Mouse (Mus musculus) limb, embryonic 15.5 days (tissue): ENCODE measurements around the gene Duoxa1. TPM values are rescaled to one million over a fixed set of nuclear protein-coding genes. Genes with fewer than 3 reads are reported as not detected.

ENCODE experiments used
- ATAC-seq: fragments of 200-750 bp; cut with Nextera tagmentation; 2 replicates; pipeline ENCODE4 v1.8.0; 2017; ENCODE audit warnings: low read depth, moderate TSS enrichment; ENCODE audit not compliant: insufficient number of reproducible peaks, low FRiP score, low TSS enrichment
- H3K27ac ChIP-seq: fragments of 300-500 bp; sonication (generic); 2 replicates; pipeline ENCODE4 v1.5.1; 2015; ENCODE audit warnings: moderate library complexity, mild to moderate bottlenecking, inconsistent platforms
- H3K27me3 ChIP-seq: fragments of 300-500 bp; sonication (generic); 2 replicates; pipeline ENCODE4 v1.6.1; 2015; ENCODE audit warnings: inconsistent platforms
- H3K36me3 ChIP-seq: fragments of 300-500 bp; sonication (generic); 2 replicates; pipeline ENCODE4 v1.6.1; 2015; ENCODE audit warnings: inconsistent platforms
- H3K4me1 ChIP-seq: fragments of 300-500 bp; sonication (generic); 2 replicates; pipeline ENCODE4 v1.6.1; 2015; ENCODE audit warnings: inconsistent platforms
- H3K4me2 ChIP-seq: fragments of 300-500 bp; sonication (generic); 2 replicates; pipeline ENCODE4 v1.6.1; 2015; ENCODE audit warnings: mild to moderate bottlenecking, inconsistent platforms
- H3K4me3 ChIP-seq: fragments of 300-500 bp; sonication (generic); 2 replicates; pipeline ENCODE4 v1.5.1; 2015; ENCODE audit warnings: mild to moderate bottlenecking, inconsistent platforms
- H3K9ac ChIP-seq: fragments of 300-500 bp; sonication (generic); 2 replicates; pipeline ENCODE4 v1.6.1; 2015; ENCODE audit warnings: inconsistent platforms
- H3K9me3 ChIP-seq: fragments of 300-500 bp; sonication (generic); 2 replicates; pipeline ENCODE4 v1.6.1; 2016; ENCODE audit warnings: inconsistent platforms
- WGBS: fragments of 180-500 bp; shearing (Covaris S2); methylation state at CpG from one replicate; pipeline ENCODE4 v1.1.7; 2015; 5-methylcytosine and 5-hydroxymethylcytosine counted together
- polyA plus RNA-seq: library from polyadenylated mRNA; unstranded; fragments of >200 nt; fragmentation: Nextera tagmentation; extraction: Ambion mirVana; gene quantifications from 2 replicates; pipeline ENCODE4 v1.2.1, GENCODE M21; 2015

The Duoxa1 gene
- polyA plus RNA-seq, 1 experiment from 2014 or later = 14.5 TPM

DNA sequence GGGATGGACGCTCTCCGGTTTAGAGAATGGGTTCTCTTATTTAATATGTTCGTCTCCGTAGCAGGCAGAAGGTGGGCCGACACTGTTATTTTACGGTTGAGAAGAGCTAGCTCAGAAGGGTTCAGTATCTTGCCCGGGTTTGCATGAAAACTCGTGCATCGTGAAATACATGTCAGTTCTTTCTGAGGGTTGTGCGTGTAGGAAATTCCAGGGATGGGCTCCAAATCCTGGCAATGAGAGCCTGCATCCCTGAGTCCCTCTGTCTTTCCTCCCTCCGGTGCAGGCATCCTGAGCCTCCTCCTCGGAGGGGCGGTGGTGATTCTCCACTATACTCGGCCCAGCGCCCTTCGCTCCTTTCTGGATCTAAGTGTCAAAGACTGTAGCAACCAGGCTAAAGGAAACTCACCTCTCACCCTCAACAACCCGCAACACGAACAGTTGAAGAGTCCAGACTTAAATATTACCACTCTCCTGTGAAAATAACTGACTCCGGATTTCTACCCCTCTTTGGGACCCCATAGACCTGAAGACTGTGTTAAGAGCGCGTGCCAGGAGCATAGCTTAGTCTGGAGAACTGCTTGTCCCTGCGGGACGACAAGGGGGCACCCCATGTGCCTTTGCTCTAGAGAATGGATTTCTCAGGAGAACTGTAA lies 11.5 kb downstream of the Duoxa1 start:
- H3K27me3 ChIP-seq = peaks cover 99% of the 10 kb centered on the region
- no peak overlapping the region for H3K27ac ChIP-seq
- H3K9me3 ChIP-seq = no peaks in the 10 kb centered on the region
- H3K9ac ChIP-seq = no peak overlapping the region
- H3K36me3 ChIP-seq = no peaks in the 10 kb centered on the region
- peak overlapping the region; percentile 37 for H3K4me3 ChIP-seq
- WGBS = 10% methylated on average over 23 of the region's 23 CpGs
- peak overlapping the region; percentile 76 for H3K4me2 ChIP-seq
- H3K4me1 ChIP-seq = peaks cover 39% of the 10 kb centered on the region
- no peak for ATAC-seq

DNA sequence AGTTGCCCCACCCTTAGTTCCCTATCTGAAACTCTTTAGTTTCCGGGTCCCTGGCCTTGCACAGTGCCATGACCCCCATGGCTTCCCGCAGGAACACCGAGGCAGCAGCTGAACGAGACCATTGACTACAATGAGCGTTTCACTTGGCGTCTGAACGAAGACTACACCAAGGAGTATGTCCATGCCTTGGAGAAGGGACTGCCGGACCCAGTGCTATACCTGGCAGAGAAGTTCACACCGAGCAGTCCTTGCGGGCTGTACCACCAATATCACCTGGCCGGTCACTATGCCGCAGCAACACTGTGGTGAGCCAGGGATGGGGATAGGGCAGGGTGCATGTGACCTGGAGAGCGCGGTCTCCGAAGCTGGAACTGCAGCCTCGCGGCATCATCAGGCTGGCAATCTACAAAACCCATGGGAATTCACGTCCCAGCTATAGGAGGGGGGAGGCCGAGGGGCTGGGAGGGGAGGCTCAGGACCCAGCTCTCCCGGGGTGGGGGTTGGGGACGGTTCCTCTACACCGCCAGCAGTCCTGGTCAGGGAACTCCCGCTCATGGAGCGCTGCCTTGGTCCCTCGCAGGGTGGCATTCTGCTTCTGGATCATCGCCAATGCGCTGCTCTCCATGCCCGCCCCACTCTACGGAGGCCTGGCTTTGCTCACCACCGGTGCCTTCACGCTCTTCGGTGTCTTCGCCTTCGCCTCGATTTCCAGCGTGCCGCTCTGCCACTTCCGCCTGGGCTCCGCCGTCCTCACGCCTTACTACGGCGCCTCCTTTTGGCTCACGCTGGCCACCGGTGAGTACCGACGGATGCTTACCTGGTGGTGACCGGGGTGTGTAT lies 12.2 kb downstream of the Duoxa1 start:
- Histone ChIP-seq H3K4me3 (peak overlapping the region; percentile 37), H3K4me1 (peaks cover 36% of the 10 kb centered on the region), H3K4me2 (peak overlapping the region; percentile 76), H3K36me3 (no peaks in the 10 kb centered on the region), H3K9me3 (no peaks in the 10 kb centered on the region), H3K9ac (no peak overlapping the region), H3K27me3 (peaks cover 99% of the 10 kb centered on the region), H3K27ac (no peak overlapping the region)
- ATAC-seq = no peak
- 1% methylated on average over 48 of the region's 48 CpGs for whole genome bisulfite sequencing

DNA sequence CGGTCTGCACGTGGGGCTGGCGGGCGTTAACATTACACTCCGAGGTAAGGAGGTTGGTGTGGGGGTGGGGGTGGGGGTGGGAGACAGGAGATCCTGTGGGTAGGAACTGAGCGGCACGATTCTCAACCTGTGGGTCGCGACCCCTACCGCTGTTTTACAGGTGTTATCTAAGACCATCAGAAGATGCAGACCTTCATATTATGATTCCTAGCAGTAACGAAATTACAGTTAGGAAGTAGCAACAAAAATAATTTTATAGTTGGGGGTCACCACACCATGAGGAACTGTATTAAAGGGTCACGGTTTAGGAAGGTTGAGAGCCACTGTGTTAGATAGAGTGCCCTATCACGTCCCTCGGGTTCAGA lies 12.9 kb downstream of the Duoxa1 start:
- H3K4me1 ChIP-seq = peaks cover 36% of the 10 kb centered on the region
- H3K27me3 ChIP-seq = peaks cover 99% of the 10 kb centered on the region
- no peak overlapping the region for H3K9ac ChIP-seq
- H3K36me3 ChIP-seq = no peaks in the 10 kb centered on the region
- no peak for ATAC-seq
- H3K4me3 ChIP-seq = no peak overlapping the region
- H3K9me3 ChIP-seq = no peaks in the 10 kb centered on the region
- 3% methylated on average over 14 of the region's 14 CpGs for WGBS
- H3K27ac ChIP-seq = no peak overlapping the region
- no peak overlapping the region for H3K4me2 ChIP-seq

DNA sequence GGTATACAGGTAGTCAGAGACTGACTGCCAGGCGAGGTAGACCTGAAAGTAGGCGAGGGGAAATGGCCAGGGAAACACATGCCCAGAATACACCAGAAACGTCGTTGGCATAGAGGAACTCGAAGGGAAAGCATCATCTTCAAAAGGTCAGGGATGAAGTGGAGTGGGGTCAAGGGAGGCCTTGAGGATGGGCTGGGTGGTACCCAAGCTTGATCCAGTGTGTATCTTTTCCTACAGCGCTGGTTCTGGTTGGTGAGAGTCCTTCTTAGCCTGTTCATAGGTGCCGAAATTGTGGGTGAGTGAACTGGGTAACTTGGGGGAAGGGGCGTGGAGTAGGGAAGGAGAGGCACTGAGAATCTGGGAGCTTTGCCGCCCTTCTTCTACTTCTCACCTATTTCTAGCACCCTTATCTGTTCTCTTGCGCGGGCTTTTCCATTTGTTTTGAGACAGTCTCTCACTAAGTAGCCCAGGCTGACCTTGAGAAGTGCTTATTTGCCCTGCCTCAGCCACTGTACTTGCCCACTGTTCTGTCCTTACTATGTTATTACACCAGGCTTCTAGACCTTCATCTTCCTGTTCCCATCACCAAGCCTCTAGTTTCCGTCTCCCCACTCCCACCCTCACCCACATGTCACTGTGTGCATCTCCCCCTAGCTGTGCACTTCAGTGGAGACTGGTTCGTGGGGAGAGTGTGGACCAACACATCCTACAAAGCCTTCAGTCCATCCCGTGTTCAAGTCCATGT lies 13.4 kb downstream of the Duoxa1 start:
- H3K27ac ChIP-seq = no peak overlapping the region
- no peak overlapping the region for H3K9ac ChIP-seq
- H3K36me3 ChIP-seq = no peaks in the 10 kb centered on the region
- 10% methylated on average over 14 of the region's 14 CpGs for WGBS
- H3K4me3 ChIP-seq = no peak overlapping the region
- H3K4me1 ChIP-seq = peaks cover 36% of the 10 kb centered on the region
- peaks cover 99% of the 10 kb centered on the region for H3K27me3 ChIP-seq
- H3K9me3 ChIP-seq = no peaks in the 10 kb centered on the region
- ATAC-seq = no peak
- H3K4me2 ChIP-seq = no peak overlapping the region

DNA sequence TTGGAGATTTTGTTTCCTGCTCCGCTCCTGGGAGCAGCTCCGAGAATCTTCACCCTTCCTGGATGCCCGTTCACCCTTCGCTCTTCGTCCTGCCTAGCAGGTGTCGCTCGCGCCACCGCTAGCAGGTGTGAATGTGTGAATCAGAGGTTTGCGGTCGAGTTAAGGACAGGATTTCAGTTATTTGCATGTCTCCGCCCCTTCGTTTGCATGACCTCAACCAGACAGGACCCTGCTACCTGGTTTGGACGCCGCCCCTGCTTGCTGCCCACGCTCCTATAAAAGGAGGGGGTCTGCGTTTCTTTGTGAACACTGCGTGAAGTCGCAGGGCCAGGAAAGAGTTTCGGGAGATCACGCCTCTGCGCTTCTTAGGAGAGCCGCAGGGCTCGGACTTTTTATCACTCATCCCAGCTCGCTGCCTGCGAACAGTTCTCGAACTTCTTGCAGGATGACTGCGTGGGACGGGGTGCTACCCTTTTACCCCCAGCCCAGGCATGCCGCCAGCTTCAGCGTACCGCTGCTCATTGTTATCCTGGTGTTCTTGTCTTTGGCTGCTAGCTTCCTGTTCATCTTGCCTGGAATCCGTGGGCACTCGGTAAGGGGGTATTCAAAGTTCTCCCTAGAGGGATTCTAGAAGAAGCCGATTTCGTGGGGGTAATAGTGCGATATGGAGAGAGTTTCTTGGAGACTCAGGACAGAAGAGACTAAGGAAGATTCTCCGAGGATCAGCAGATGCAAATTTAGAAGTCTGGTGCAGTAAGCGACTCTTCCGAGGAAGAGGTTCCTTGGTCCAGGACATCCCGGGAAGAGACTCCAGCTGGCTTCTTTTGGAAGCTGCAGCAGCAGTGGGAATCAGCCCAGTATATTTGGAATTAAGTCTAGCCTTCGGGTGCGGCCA lies 14.7 kb downstream of the Duoxa1 start, which contains the start of gene Duoxa2:
Gene Duoxa2, plus strand, starts transcription at position 305 of the 895 bp plus-strand sequence.
- Histone ChIP-seq H3K36me3 (no peaks in the 10 kb centered on the region), H3K4me1 (peaks cover 36% of the 10 kb centered on the region), H3K27me3 (peaks cover 98% of the 10 kb centered on the region), H3K4me2 (peak within 1 kb of the TSS; percentile 42), H3K9ac (no peak within 1 kb of the TSS), H3K9me3 (no peaks in the 10 kb centered on the region), H3K4me3 (peak within 1 kb of the TSS; percentile 29), H3K27ac (no peak within 1 kb of the TSS)
- no peak for ATAC-seq
- under 1% methylated on average over 43 of the region's 43 CpGs for WGBS

DNA sequence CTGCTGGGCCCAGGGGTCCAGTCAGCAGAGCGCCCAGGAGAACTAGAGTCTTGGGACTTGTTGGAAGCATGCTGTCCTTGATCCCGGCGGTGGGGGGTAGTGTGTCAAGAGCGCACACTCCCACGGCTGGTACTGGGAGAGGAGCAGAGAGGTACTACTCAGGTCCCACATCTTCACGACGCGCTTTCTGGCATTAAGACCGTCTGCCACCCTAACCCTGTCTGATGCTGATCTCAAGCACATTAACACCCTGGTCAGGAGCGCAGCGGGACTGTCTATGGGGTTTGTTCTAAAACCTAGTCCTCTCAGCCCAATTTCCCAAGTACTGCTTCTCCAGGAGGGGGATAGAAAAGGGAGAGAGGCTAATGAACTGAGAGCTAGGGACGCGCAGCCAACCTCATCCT lies 15.4 kb downstream of the Duoxa1 start, which contains the start of gene Duox2:
Gene Duox2, minus strand, starts transcription at position 354 of the 404 bp plus-strand sequence.
- Histone ChIP-seq H3K4me3 (peak within 1 kb of the TSS; percentile 29), H3K9me3 (no peaks in the 10 kb centered on the region), H3K27ac (no peak within 1 kb of the TSS), H3K27me3 (peaks cover 97% of the 10 kb centered on the region), H3K4me1 (peaks cover 36% of the 10 kb centered on the region), H3K9ac (no peak within 1 kb of the TSS), H3K4me2 (peak within 1 kb of the TSS; percentile 42), H3K36me3 (no peaks in the 10 kb centered on the region)
- WGBS = 4% methylated on average over 13 of the region's 13 CpGs
- ATAC-seq = no peak

DNA sequence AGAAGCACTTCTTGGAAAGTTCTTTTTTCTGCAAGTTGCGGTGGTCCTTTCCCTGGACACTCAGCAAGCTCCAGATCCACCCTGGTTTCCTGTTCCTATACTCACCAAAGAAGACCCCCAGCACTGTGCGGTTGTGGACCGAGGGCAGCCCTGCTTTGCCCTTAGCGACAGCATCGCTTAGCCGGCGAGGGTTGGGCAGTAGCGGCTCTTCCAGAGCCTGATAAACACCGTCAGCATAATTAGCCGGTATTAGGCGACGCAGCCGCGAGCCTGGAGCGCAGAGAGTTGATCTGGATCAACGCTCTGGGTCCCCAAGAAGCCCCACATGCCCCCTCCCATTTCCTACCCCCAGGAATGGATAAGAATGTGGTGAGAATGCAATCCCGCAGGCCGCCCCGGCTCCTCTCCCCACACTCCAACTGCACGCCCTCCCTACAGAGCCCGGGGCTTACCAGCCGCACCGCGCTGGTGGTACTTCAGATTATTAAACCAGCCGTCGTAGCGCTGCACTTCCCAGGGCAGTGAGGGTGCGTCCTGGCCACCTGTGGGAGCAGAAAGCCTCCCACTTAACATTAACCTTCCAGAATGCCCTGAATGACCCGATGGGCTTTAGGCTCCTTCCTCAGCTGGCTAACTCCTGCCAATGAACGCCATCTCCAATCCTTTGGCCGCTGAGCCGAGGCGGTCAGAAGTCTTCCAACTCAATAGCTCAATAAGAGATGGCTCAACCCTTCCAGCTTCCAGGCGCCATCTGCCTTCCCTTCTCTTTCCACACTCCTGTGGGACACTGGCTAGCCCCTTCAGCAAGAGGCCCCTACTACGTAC lies 16.0 kb downstream of the Duoxa1 start:
- no peak for ATAC-seq
- Histone ChIP-seq H3K4me3 (peak overlapping the region; percentile 29), H3K27me3 (peaks cover 95% of the 10 kb centered on the region), H3K4me2 (no peak overlapping the region), H3K9me3 (no peaks in the 10 kb centered on the region), H3K36me3 (no peaks in the 10 kb centered on the region), H3K4me1 (peaks cover 36% of the 10 kb centered on the region), H3K9ac (no peak overlapping the region), H3K27ac (no peak overlapping the region)
- WGBS = under 1% methylated on average over 35 of the region's 35 CpGs

DNA sequence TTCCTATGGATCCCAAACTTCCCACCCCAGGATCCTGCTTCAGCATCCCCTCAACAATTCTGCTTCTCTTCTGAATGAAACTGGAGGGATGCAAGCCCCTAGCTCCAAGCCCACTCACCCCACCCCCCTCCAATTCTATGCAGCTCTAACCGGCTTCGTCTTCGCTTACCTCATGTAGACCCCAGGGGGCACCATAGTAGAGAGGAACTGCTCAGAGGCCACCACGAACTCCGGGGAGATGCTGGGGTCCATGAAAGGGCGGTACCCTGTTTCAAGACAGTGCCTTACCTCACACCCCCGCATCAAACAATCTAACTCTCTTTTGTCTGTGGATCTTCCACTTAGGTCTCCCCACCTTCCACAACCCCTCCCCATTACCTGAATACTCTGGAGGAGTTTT lies 18.6 kb downstream of the Duoxa1 start:
- Histone ChIP-seq H3K4me3 (no peak overlapping the region), H3K27me3 (peaks cover 73% of the 10 kb centered on the region), H3K36me3 (no peaks in the 10 kb centered on the region), H3K4me2 (no peak overlapping the region), H3K4me1 (peaks cover 21% of the 10 kb centered on the region), H3K9ac (no peak overlapping the region), H3K27ac (no peak overlapping the region), H3K9me3 (no peaks in the 10 kb centered on the region)
- ATAC-seq = no peak
- 3% methylated on average over 7 of the region's 7 CpGs for WGBS

DNA sequence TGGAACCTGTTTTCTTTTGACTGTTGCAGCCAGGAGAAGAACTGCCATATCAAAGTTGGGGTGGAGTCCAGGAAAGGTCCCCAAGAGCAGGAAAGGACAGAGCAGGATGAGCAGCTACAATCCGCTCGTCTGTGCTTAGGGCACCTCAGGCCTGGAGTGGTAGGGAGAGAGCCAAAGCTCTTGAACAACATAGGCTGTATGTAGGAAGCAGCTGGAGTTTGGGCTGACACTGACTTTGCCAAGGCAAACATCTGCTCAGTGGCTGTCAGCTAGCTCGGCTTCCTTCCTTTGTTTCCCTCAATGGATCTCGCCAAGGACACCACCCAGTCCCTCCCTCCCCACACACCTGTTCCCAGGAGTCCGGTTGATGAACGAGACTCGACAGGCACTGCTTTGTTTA lies 27.4 kb downstream of the Duoxa1 start:
- Histone ChIP-seq H3K4me2 (no peak overlapping the region), H3K9ac (no peak overlapping the region), H3K9me3 (no peaks in the 10 kb centered on the region), H3K36me3 (no peaks in the 10 kb centered on the region), H3K4me1 (no peaks in the 10 kb centered on the region), H3K27me3 (peaks cover 4% of the 10 kb centered on the region; the same call in 1 of the 2 replicates), H3K27ac (no peak overlapping the region), H3K4me3 (no peak overlapping the region)
- 65% methylated on average over 7 of the region's 7 CpGs for WGBS
- no peak for ATAC-seq

DNA sequence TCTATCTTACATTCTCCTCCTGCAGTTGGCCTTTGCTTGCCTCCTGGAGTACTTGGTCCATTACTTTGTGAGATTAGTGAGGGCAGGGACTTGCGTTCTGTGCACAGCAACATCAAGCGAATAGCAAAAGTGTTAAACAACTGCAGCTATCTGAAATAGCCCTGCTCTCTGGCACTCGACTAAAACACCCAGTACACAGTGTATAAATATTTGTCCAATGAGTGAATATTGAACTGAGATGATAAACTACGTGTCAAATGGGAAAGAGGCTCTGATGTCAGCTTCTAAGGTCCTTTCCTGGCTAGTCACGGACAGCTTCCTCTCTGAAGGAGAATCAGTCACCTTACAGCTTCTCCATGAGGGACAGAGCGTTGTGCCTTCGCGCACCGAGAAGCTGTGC lies 29.4 kb downstream of the Duoxa1 start:
- no peak overlapping the region for H3K4me2 ChIP-seq
- 82% methylated on average over 9 of the region's 9 CpGs for WGBS
- H3K27me3 ChIP-seq = no peaks in the 10 kb centered on the region
- H3K4me1 ChIP-seq = no peaks in the 10 kb centered on the region
- H3K27ac ChIP-seq = no peak overlapping the region
- no peak overlapping the region for H3K9ac ChIP-seq
- H3K4me3 ChIP-seq = no peak overlapping the region
- no peaks in the 10 kb centered on the region for H3K36me3 ChIP-seq
- ATAC-seq = no peak
- no peaks in the 10 kb centered on the region for H3K9me3 ChIP-seq
